ENCODE assay signal across 8 mouse cellular contexts in genomic region chr10:59964504-59965361, GRCm38 (mm10). TPM values are rescaled to one million over a fixed set of nuclear protein-coding genes. Genes with fewer than 3 reads are reported as not detected.
A peak's percentile ranks its signal among the peaks of the same experiment; 100 is the strongest.
DNase-seq lines count a peak whose midpoint lies in the region; ATAC-seq lines count a peak whose summit lies in the region.

No protein-coding gene starts in this region.

- H3K9me3 ChIP-seq in limb, embryonic 15.5 days = no peaks in the 10 kb centered on the region

- peaks cover 44% of the 10 kb centered on the region for H3K4me1 ChIP-seq in limb, embryonic 15.5 days

- ATAC-seq in limb, embryonic 15.5 days (ENCODE audit: insufficient number of reproducible peaks, low FRiP score, low TSS enrichment, low read depth) = peak; percentile 84

- H3K9ac ChIP-seq in limb, embryonic 15.5 days = 0 out of 2 replicates have a peak overlapping the region, but pooled peaks have one; percentile 1

- H3K36me3 ChIP-seq in limb, embryonic 15.5 days = no peaks in the 10 kb centered on the region

- WGBS in limb, embryonic 15.5 days = 4% methylated on average over 18 of the region's 23 CpGs

- H3K4me3 ChIP-seq in limb, embryonic 15.5 days = peak overlapping the region; percentile 20

- DNase-seq in adrenal gland, postnatal 14 days = peak; percentile 49
- DNase-seq in adrenal gland, postnatal 4 days (ENCODE audit: low spot score in 2 of 2) = no peak
- peak; percentile 36 for DNase-seq in ES-CJ7 (ENCODE audit: low read depth, low spot score)
- DNase-seq in forelimb bud, embryonic 11.5 days (ENCODE audit: low read depth, low spot score) = peak; percentile 77
- peak; percentile 78 for DNase-seq in retina, postnatal 1 day
- DNase-seq in cerebellum, adult 11 months = no peak
- DNase-seq in gastrocnemius, postnatal 4 days (ENCODE audit: low spot score in 2 of 2) = no peak

- peak overlapping the region; percentile 37 for H3K4me2 ChIP-seq in limb, embryonic 15.5 days

- peak overlapping the region; percentile 95 for H3K27ac ChIP-seq in limb, embryonic 15.5 days

- no peaks in the 10 kb centered on the region for H3K27me3 ChIP-seq in limb, embryonic 15.5 days

RNA-seq across cellular contexts. Expression of gene Ddit4, which starts 13.1 kb away (rescaled TPM):
- total RNA-seq in adrenal gland, postnatal 14 days (2021) = 70.5 and 103 TPM in 2 replicates
- 10 to 100 TPM; 59.7 to 80.6 TPM for total RNA-seq in adrenal gland, postnatal 4 days (2021)
- 63.6 and 77.1 TPM in 2 replicates for polyA plus RNA-seq in limb, embryonic 15.5 days (2015; fragmentation: Nextera tagmentation; extraction: Ambion mirVana)
- total RNA-seq in gastrocnemius, postnatal 4 days (2021) = 10 to 100 TPM; 18.6 to 18.7 TPM

RNA-seq across cellular contexts. Expression of gene Ascc1, which starts 37.9 kb away (rescaled TPM):
- 27.8 and 29.8 TPM in 2 replicates for total RNA-seq in adrenal gland, postnatal 14 days (2021)
- total RNA-seq in adrenal gland, postnatal 4 days (2021) = 10 to 100 TPM; 35.7 to 38.0 TPM
- polyA plus RNA-seq in limb, embryonic 15.5 days (2015; fragmentation: Nextera tagmentation; extraction: Ambion mirVana) = 41.3 and 44.4 TPM in 2 replicates
- 10 to 100 TPM; 13.9 to 16.0 TPM for total RNA-seq in gastrocnemius, postnatal 4 days (2021)

RNA-seq across cellular contexts. Expression of gene Anapc16, which starts 38.2 kb away (rescaled TPM):
- total RNA-seq in adrenal gland, postnatal 14 days (2021) = 57.5 and 68.8 TPM in 2 replicates
- total RNA-seq in adrenal gland, postnatal 4 days (2021) = 10 to 100 TPM; 82.2 to 88.4 TPM
- 97.5 and 110 TPM in 2 replicates for polyA plus RNA-seq in limb, embryonic 15.5 days (2015; fragmentation: Nextera tagmentation; extraction: Ambion mirVana)
- 10 to 100 TPM; 49.9 to 51.4 TPM for total RNA-seq in gastrocnemius, postnatal 4 days (2021)

Comparison
In these comparisons a context has a peak if more than half of its experiments do, and no peak if none do; other contexts are left out.
1. DNase-seq: peak in adrenal gland, postnatal 14 days (single experiment), ES-CJ7 (single experiment), forelimb bud, embryonic 11.5 days (single experiment) and retina, postnatal 1 day (single experiment); none in adrenal gland, postnatal 4 days (0 of 2), cerebellum, adult 11 months (single experiment) and gastrocnemius, postnatal 4 days (0 of 2).